Mouse (Mus musculus) natural killer cell, adult 2 months (primary cell): ENCODE results near the gene Exosc2.

Experiments
- DNase-seq, 2 experiments: peaks; one replicate each; pipeline ENCODE4 v3.0.0; 2022; ENCODE audit warnings: low spot score in 2 of 2

The Exosc2 gene

DNA sequence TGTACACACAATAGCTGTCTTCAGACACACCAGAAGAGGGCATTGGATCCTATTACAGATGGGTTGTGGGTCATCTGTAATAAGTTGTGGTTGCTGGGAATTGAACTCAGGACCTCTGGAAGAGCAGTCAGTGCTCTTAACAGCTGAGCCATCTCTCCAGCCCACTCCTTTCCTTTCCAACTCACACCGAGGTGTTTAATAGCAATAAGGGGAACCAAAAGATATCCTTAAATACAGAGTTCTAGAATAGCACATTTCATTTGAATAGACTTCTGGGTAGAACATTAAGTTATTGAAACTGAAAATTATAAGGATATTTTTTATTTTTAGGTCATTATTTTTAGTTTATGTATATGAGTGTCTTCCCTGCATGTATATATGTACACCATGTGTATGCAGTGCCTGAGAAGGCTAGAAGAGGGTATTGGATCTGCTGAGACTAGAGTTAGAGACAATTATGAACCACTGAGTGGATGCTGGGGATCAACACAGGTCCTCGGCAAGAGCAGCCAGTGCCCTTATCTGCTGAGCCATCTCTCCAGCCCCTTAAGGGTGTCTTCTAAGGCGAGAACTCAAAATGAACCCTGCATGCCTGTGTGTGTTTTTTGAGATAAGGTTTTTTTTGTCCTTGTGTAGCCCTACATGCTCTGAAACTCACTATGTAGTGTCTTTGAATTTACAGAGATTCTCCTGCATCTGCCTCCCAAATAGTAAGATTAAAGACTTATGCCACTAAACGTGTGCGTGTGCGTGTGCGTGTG lies 54.4 kb downstream of the Exosc2 start:
- DNase-seq = no peak

DNA sequence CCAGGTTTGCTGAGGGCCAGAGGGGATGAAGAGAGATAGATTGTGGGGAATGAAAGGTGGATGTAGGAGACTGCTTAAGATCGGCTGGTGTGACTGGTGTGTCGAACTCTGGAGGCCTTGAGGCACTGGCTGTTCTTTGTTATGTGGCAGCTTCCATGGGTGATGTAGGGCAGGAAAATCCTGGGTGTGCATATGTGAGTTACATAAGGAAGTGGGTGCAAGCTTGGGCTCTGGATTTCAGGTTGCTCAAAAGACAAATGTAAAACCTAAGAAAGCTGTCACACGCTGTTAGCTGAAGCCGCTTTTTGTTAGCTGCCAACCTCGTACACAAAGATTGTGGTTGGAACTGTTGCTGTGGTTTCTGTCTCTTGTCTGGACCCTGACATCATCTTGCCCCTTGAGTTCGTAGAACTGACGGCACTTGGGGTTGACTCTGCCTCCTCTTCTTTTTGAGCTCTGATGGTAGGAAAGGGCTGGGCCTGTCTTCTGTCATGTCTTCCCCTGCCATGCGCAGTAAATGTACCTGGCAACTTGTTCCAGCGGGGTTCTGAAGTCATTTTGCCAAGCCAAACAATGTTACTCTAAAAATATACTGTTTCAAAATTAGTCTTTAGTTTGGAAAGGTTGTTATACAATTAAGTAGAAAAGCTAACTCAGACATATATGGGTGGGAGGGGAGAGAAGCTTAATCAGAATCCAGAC lies 57.2 kb downstream of the Exosc2 start:
- peak; percentile 66 to 81 for DNase-seq

DNA sequence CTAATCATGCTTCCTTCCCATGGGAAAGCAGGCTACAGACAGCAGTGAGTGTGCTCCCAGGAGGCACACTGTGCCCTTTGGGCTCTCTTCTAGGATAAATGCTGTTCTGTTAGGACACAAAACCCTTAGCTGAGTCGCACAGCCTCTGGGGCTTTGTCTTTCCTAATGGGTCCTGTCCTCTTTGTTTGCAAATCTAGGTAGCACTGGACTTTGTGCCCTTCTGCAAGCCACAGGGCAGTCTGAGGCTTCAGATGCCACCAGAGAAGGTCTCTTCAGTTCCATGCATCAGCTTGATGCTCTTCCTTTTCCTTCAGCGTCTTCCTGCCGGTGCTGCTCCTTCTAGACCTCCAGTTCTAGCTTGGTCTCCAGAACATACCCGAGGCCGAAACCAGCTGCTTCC lies 60.1 kb downstream of the Exosc2 start:
- no peak for DNase-seq
